Mouse (Mus musculus) intestine, postnatal 0 days (tissue): ENCODE measurements around the gene Rnaseh2a. TPM values are rescaled to one million over a fixed set of nuclear protein-coding genes. Genes with fewer than 3 reads are reported as not detected.

ENCODE experiments used
- ATAC-seq: fragments of 200-750 bp; cut with Nextera tagmentation; 2 replicates; pipeline ENCODE4 v1.8.0; 2017; ENCODE audit warnings: mild to moderate bottlenecking, moderate TSS enrichment, moderate library complexity
- H3K27ac ChIP-seq: fragments of 300-500 bp; sonication (generic); 2 replicates; pipeline ENCODE4 v1.5.1; 2014; ENCODE audit warnings: mild to moderate bottlenecking, low read depth, low read length, moderate library complexity
- H3K27me3 ChIP-seq: fragments of 300-500 bp; sonication (generic); replicated peaks from 2 replicates; pipeline ENCODE4 v1.6.1; 2014; ENCODE audit warnings: low read length, mixed read lengths; ENCODE audit not compliant: control insufficient read depth, insufficient read depth
- H3K36me3 ChIP-seq: fragments of 300-500 bp; sonication (generic); 2 replicates; pipeline ENCODE4 v1.6.1; 2014; ENCODE audit warnings: mild to moderate bottlenecking, moderate library complexity; ENCODE audit not compliant: control insufficient read depth, insufficient read depth
- H3K4me1 ChIP-seq: fragments of 300-500 bp; sonication (generic); replicated peaks from 2 replicates; pipeline ENCODE4 v1.6.1; 2014; ENCODE audit warnings: antibody characterized with exemption, low read length, mixed read lengths; ENCODE audit not compliant: control insufficient read depth, insufficient read depth
- H3K4me2 ChIP-seq: fragments of 300-500 bp; sonication (generic); replicated peaks from 2 replicates; pipeline ENCODE4 v1.6.1; 2014; ENCODE audit warnings: low read depth, mild to moderate bottlenecking, moderate library complexity
- H3K4me3 ChIP-seq: fragments of 300-500 bp; sonication (generic); 2 replicates; pipeline ENCODE4 v1.5.1; 2014; ENCODE audit warnings: low read depth, low read length
- H3K9ac ChIP-seq: fragments of 300-500 bp; sonication (generic); 2 replicates; pipeline ENCODE4 v1.6.1; 2014; ENCODE audit warnings: mild to moderate bottlenecking, low read depth, low read length
- H3K9me3 ChIP-seq: fragments of 300-500 bp; sonication (generic); 2 replicates; pipeline ENCODE4 v1.6.1; 2016; ENCODE audit warnings: mixed run types; ENCODE audit not compliant: control insufficient read depth
- CTCF ChIP-seq: sonication (generic); IDR thresholded peaks from 2 replicates; pipeline ENCODE4 v1.5.1; 2016; ENCODE audit warnings: low read depth, mild to moderate bottlenecking, control low read depth, antibody characterized with exemption, moderate library complexity
- WGBS: fragments of 180-500 bp; shearing (Covaris S2); extraction: QIAGEN DNeasy Blood & Tissue Kit; methylation state at CpG from one replicate; pipeline ENCODE4 v1.1.7; 2014; 5-methylcytosine and 5-hydroxymethylcytosine counted together
- polyA plus RNA-seq: library from polyadenylated mRNA; unstranded; fragments of >200 nt; fragmentation: Nextera tagmentation; extraction: Ambion mirVana; gene quantifications from 2 replicates; pipeline ENCODE4 v1.2.1, GENCODE M21; 2015

Rnaseh2a gene
- polyA plus RNA-seq, 1 experiment from 2014 or later, result 53.2 TPM

- Histone ChIP-seq H3K4me1 (peaks cover 37% of the 10 kb centered on the region), H3K36me3 (no peaks in the 10 kb centered on the region), H3K9me3 (no peaks in the 10 kb centered on the region), H3K27ac (peak overlapping the region; percentile 97), H3K4me2 (peak overlapping the region; percentile 96), H3K9ac (peak overlapping the region; percentile 57; the same call in 1 of the 2 replicates), H3K4me3 (peak overlapping the region; percentile 80), H3K27me3 (no peaks in the 10 kb centered on the region)
- ATAC-seq, result no peak
- no peak for TF ChIP-seq CTCF
- WGBS, result 14% methylated on average over 11 of the region's 11 CpGs
These were observed 11.2 kb upstream of the Rnaseh2a start for GRCm38 (mm10) chr8:84980622-84981358.

- Histone ChIP-seq H3K4me3 (peak overlapping the region; percentile 80), H3K9ac (peak overlapping the region; percentile 57), H3K27me3 (no peaks in the 10 kb centered on the region), H3K36me3 (no peaks in the 10 kb centered on the region), H3K27ac (peak overlapping the region; percentile 97), H3K4me2 (peak overlapping the region; percentile 96), H3K4me1 (peaks cover 36% of the 10 kb centered on the region), H3K9me3 (no peaks in the 10 kb centered on the region)
- no peak for TF ChIP-seq CTCF
- ATAC-seq, result peak; percentile 74
- 1% methylated on average over 42 of the region's 42 CpGs for WGBS
These were observed 10.2 kb upstream of the Rnaseh2a start for GRCm38 (mm10) chr8:84979599-84980421.

- peak within 1 kb of the TSS; percentile 80 for H3K4me3 ChIP-seq
- H3K36me3 ChIP-seq, result no peaks in the 10 kb centered on the region
- no peaks in the 10 kb centered on the region for H3K27me3 ChIP-seq
- H3K9me3 ChIP-seq, result no peaks in the 10 kb centered on the region
- WGBS, result under 1% methylated on average over 63 of the region's 63 CpGs
- H3K9ac ChIP-seq, result peak within 1 kb of the TSS; percentile 87
- peak within 1 kb of the TSS; percentile 97 for H3K27ac ChIP-seq
- peak; percentile 23 for ATAC-seq
- H3K4me2 ChIP-seq, result peak within 1 kb of the TSS; percentile 96
- no peak for TF ChIP-seq CTCF
- H3K4me1 ChIP-seq, result peaks cover 30% of the 10 kb centered on the region
These were observed 8.8 kb upstream of the Rnaseh2a start, which contains the start of gene Junb for GRCm38 (mm10) chr8:84978248-84978940. Junb (minus strand) TSS chr8:84978718.

- TF ChIP-seq CTCF, result peak; percentile 19; the same call in 1 of the 2 replicates
- Histone ChIP-seq H3K4me1 (peaks cover 30% of the 10 kb centered on the region), H3K27ac (peak overlapping the region; percentile 97), H3K9ac (peak overlapping the region; percentile 87), H3K9me3 (no peaks in the 10 kb centered on the region), H3K4me3 (peak overlapping the region; percentile 80), H3K4me2 (peak overlapping the region; percentile 96), H3K27me3 (no peaks in the 10 kb centered on the region), H3K36me3 (peaks cover 6% of the 10 kb centered on the region)
- ATAC-seq, result no peak
- WGBS, result under 1% methylated on average over 70 of the region's 70 CpGs
These were observed 8.1 kb upstream of the Rnaseh2a start for GRCm38 (mm10) chr8:84977435-84978247.

- no peak for TF ChIP-seq CTCF
- peak overlapping the region; percentile 96 for H3K4me2 ChIP-seq
- peaks cover 13% of the 10 kb centered on the region for H3K36me3 ChIP-seq
- H3K27me3 ChIP-seq, result no peaks in the 10 kb centered on the region
- peak overlapping the region; percentile 80 for H3K4me3 ChIP-seq
- H3K4me1 ChIP-seq, result peaks cover 25% of the 10 kb centered on the region
- H3K27ac ChIP-seq, result peak overlapping the region; percentile 97
- WGBS, result under 1% methylated on average over 25 of the region's 25 CpGs
- no peaks in the 10 kb centered on the region for H3K9me3 ChIP-seq
- no peak for ATAC-seq
- peak overlapping the region; percentile 87 for H3K9ac ChIP-seq
These were observed 7.3 kb upstream of the Rnaseh2a start for GRCm38 (mm10) chr8:84976763-84977434.
